Mouse (Mus musculus) 3T3-L1 (cell line): ENCODE measurements around the gene Spsb1.
A peak's percentile ranks its signal among the peaks of the same experiment; 100 is the strongest.

ENCODE experiments used
- DNase-seq: peaks from one replicate; pipeline ENCODE4 v3.0.0-alpha.2; 2015; ENCODE audit warnings: low read depth, low spot score

Gene Spsb1

DNA sequence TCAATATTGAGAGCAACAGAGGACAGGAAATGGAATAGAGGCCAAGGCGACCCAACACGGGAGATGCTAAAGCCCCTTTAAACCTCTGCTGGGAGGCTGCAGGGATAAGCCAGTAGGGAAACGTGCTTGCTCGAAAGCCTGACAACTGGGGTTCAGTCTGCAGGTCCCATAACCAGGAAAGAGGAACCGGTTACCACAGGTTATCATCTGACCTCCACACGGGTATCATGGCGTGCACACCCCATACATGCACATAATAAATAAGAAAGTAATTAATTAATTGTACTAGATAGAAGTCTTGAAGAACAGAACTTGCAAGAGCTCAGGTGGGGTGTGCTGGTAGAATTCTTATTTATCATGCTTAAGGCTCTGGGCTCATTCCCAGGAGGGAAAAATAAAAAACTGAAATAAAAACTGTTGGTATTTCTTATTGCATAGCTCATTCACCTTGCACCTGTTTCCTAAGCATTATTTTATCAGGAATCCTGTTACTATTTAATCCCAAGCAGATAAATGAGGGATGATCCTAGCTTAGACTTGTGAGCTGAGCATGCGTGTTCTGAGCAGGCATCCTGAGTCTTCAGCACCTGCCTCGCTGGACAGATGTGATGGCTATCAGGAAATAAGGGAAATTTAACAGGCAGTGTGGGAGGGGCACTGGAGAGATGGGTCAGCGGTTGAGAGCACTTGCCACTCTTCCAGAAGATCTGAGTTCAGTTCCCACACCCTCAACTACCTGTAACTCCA, 32.0 kb upstream of the Spsb1 start:
- DNase-seq, result no peak

GRCm38 (mm10) chr4:149983921-149984645, 29.2 kb upstream of the Spsb1 start:
- no peak for DNase-seq

DNA sequence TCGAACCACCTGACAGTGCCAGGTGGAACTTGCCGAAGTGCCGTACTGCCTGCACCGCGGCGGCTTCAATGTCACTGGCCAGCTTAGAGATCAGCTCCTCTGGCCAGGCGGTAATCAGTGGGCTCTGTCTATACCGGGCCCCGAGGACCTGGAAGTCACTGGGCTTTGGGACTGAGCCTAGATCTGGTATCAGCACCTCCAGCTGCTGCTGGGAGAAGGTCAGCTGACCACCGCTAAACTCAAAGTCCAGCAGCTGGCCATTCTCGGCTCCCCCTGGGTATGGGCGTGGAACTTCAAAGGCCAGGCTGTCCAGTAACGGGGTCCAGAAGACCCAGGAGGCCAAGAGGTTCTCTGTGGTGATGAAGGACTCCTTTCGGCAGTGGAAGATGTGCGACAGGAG, 27.3 kb upstream of the Spsb1 start:
- DNase-seq, result no peak

DNA sequence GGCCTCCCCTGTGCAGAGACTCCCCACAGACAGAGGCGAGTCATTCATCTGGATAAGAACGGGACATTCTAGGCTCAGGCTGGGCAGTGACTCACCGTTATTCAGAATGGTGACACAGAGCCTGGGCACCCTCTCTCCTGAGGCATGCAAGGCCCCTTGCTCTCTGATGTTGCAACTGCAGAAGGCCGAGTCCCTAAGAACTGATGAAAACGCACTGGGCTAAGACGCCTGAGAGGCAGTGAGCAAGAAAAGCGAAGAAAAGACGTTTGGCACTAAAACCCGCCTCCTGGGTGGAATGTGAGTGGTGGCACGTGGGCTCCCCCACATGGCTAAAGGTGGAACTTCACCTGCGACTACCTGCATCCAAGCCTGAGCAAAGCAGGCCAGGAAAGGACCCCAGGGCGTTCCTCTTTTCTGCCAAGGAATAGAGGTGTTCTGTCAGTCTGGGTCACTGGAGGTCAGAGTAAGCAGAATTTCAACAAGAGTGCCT, 25.0 kb upstream of the Spsb1 start:
- DNase-seq, result peak; percentile 96

GRCm38 (mm10) chr4:149978820-149979219, 24.0 kb upstream of the Spsb1 start:
- no peak for DNase-seq

GRCm38 (mm10) chr4:149977801-149978544, 23.1 kb upstream of the Spsb1 start:
- DNase-seq, result peak; percentile 68

DNA sequence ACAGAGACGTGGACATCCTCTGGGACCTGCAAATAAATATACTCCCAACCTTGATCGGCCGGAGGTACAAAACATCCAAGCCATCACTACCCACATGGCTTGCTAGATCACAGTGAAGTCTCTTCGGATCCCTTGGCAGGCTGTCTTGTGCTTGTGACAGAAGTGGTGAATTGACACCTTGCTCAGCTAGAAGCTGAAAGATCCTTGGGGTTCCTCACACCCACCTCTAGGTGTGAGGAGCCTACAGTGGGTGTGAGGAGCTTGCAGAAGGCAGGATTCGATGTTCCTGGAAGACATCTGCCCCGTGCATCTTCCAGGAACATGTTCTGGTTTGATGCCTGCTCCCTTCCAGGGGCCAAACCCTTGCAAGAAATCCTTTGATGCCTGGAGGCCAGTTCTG, 22.3 kb upstream of the Spsb1 start:
- DNase-seq, result no peak

- peak; percentile 54 for DNase-seq
Observed at GRCm38 (mm10) chr4:149975730-149976254, 20.9 kb upstream of the Spsb1 start.

GRCm38 (mm10) chr4:149975291-149975690, 20.4 kb upstream of the Spsb1 start:
- DNase-seq, result peak; percentile 57

DNA sequence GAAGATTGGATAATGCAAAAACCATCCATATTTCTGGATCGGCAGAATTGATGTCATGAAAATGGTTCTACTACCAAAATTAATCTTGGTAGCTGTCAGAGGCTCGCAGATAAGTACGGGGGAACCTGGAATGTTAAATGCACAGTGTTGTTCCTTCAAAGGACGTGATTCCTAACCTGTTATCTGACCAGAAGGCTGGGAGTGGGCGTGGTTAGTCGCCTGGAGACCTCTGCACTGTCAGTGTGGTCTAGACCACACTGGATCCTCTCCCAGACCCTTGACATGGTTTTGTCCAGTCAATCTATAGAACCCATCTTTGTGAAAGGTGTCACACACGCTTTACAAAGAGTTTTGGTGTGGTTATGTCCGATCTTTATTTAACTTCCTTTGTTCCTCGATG, 16.6 kb upstream of the Spsb1 start:
- DNase-seq, result no peak

- no peak for DNase-seq
Observed at GRCm38 (mm10) chr4:149968526-149968925, 13.7 kb upstream of the Spsb1 start.

GRCm38 (mm10) chr4:149966963-149967362, 12.1 kb upstream of the Spsb1 start:
- DNase-seq, result no peak

- DNase-seq, result peak; percentile 74
Observed at GRCm38 (mm10) chr4:149966252-149966651, 11.4 kb upstream of the Spsb1 start.

GRCm38 (mm10) chr4:149965672-149966071, 10.8 kb upstream of the Spsb1 start:
- no peak for DNase-seq

GRCm38 (mm10) chr4:149965242-149965641, 10.4 kb upstream of the Spsb1 start:
- DNase-seq, result no peak

DNA sequence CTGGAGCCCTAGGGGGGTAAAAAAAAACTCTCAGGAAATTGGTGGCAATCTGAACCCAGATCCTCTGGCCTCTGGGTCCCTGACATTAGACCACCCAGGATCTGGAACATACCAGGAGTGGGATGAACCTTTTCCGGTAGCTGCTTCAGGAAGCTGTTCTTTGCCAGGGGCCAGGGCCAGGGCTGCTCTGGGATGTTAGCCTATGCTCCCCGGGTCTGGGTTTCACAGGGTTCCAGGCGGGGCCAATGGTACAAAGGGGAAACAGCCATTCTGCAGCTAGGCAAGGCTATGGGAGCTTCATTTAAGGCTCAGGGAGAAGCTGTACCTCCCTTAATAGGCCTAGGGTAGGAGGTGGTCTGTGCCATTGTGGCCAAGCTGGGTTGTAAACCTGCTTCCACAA, 9.9 kb upstream of the Spsb1 start:
- DNase-seq, result no peak

DNA sequence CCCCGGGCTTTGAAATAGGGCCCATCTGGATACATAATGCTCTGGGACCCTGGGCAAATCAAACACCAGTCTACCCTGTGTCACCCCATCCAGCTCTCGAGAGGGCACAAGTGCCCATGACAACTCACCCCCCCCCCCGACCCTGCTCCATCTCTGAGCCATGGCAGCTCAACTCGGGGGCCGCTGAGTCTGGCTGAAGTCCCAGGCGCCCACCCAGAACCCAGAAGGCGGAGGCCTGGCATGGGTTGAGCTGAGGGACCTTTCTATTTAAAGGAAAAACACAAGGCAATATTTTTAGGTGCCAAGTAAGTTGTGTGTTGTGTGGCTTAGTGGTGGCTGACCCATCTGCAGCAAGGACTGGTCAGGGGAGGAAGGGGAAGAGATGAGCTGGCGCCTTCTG, 9.4 kb upstream of the Spsb1 start:
- DNase-seq, result no peak

DNA sequence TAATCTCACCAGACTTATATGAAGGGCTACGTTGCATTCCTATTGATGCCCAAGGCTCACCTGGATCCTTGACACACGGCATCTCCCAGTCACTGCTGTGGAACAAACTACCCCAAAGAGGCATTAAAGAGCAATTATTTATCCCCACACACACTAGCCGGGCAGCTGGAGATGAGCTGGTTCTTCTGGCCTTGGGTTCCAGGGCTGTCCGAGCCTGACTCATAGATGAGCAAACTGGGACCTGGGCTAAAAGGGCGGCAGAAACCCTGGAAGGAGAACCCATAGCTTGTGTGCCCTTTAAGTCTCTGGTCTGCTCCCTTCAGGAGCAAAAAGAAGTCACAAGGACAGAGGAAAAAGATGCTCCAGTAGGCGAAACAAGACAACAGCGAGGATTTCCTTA, 5.5 kb upstream of the Spsb1 start:
- DNase-seq, result no peak

DNA sequence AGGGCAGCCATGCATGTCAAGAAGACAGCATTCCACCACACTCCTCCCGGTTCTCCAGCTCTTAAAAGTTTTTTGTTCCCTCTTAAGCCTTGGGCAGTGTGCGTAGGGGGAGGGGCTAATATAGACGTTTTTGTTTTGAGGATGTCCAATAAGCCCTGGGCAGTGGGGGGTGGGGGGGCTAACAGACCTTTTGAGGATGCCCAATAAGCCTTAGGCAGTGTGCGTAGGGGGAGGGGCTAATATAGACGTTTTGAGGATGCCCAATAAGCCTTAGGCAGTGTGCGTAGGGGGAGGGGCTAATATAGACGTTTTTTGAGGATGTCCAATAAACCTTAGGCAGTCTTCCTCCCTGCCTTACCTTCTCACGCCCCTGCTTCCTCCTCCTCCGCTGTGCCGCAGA, 5.0 kb upstream of the Spsb1 start:
- no peak for DNase-seq

GRCm38 (mm10) chr4:149958566-149958965, 3.7 kb upstream of the Spsb1 start:
- DNase-seq, result peak; percentile 90

DNA sequence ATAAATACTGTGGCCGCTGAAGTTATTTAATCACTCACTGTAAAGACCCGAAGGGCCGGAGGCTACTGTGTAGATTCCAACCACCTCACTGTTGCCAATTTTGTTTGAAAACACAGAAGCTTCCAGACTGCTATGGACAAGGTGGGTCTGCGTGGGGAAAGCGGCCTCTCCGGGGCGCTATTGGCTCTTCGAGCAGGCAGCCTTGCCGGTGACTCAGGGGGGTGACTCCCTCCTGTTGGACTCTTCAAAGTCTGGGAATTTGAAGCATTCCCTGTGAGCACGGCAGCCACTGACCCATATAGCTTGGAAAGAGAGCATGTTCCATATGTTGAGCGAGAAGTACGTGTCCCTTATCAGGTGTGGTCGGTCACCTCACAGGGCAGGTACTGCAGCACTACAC, 1.2 kb upstream of the Spsb1 start:
- no peak for DNase-seq

GRCm38 (mm10) chr4:149955631-149956030, 788 bp upstream of the Spsb1 start:
- no peak for DNase-seq
